Mouse (Mus musculus): ENCODE data around the gene Mylk2. TPM values are rescaled to one million over a fixed set of nuclear protein-coding genes. Genes with fewer than 3 reads are reported as not detected.

Mylk2 gene
- total and polyA plus RNA-seq, 3 experiments = 0.47 to 2.4 (median 1.3) TPM

- no peak overlapping the region for H3K27ac ChIP-seq (ENCODE audit: insufficient read depth, low read depth)
- H3K36me3 ChIP-seq (replicated peaks in 1 of 2; ENCODE audit: control insufficient read depth in 1 of 2, insufficient read depth in 1 of 2, low read length in 1 of 2) = no peaks in the 10 kb centered on the region
- peaks cover 7% of the 10 kb centered on the region for H3K9me3 ChIP-seq (replicated peaks; ENCODE audit: low read length)
- dilution Hi-C loops (cut with MboI; ENCODE audit: extremely low pct_ligation_motif_present, extremely low pct_unique_long_range_greater_than_20kb, low sequenced_read_pairs) (no loop called here), in situ Hi-C loops (cut with MboI; ENCODE audit: low pct_ligation_motif_present, low pct_unique_long_range_greater_than_20kb, low sequenced_read_pairs) (loop anchor here (25.0 kb wide), 1 partner anchor 677 kb away; no protein-coding TSS in a partner anchor)
- TF ChIP-seq MXI1 (IDR thresholded peaks at IDR 0.05; ENCODE audit: low read depth, low read length) (no peak), MYC (IDR thresholded peaks at IDR 0.05; ENCODE audit: low read depth, low read length) (no peak), CTCF (conservative IDR thresholded peaks at IDR 0.05 in 1 of 2, IDR thresholded peaks at IDR 0.05 in 1 of 2; ENCODE audit: low read depth in 2 of 2, low read length in 2 of 2) (no peak), GABPA (IDR thresholded peaks at IDR 0.05; ENCODE audit: insufficient replicate concordance, low read depth, low read length) (no peak), ETS1 (conservative IDR thresholded peaks at IDR 0.05; ENCODE audit: low read depth, low read length) (no peak), E2F4 (IDR thresholded peaks at IDR 0.05; ENCODE audit: insufficient replicate concordance, low read depth, low read length) (no peak), ZC3H11A (IDR thresholded peaks at IDR 0.05; ENCODE audit: low read depth, low read length) (no peak), KAT2A (IDR thresholded peaks at IDR 0.05; ENCODE audit: insufficient replicate concordance, low read length) (no peak), POLR2A (IDR thresholded peaks at IDR 0.05; ENCODE audit: low read depth, low read length) (no peak), MAX (IDR thresholded peaks at IDR 0.05; ENCODE audit: low read length) (no peak), USF1 (IDR thresholded peaks at IDR 0.05; ENCODE audit: low read depth, low read length) (no peak), MAZ (IDR thresholded peaks at IDR 0.05; ENCODE audit: low read depth, low read length) (no peak), RAD21 (IDR thresholded peaks at IDR 0.05; ENCODE audit: low read depth, low read length) (no peak), MAFK (IDR thresholded peaks at IDR 0.05; ENCODE audit: insufficient replicate concordance, low read length) (no peak)
- DNase-seq (ENCODE audit: extremely low read depth) = no peak
- H3K9ac ChIP-seq (ENCODE audit: insufficient read depth, low read depth) = no peak overlapping the region
- no peak overlapping the region for H3K4me2 ChIP-seq (ENCODE audit: insufficient read depth, low read depth, poor library complexity, severe bottlenecking)
- H3K79me2 ChIP-seq (replicated peaks; ENCODE audit: control insufficient read depth, extremely low read depth, insufficient read depth, poor library complexity, severe bottlenecking) = no peaks in the 10 kb centered on the region
- H3K4me1 ChIP-seq (ENCODE audit: control insufficient read depth in 1 of 2, insufficient read depth in 2 of 2) = peaks cover 16 to 53% of the 10 kb centered on the region in 2 experiments
- H3K4me3 ChIP-seq (replicated peaks in 1 of 3; ENCODE audit: low read depth in 2 of 3, low read length in 2 of 3, poor library complexity in 1 of 3) = no peak overlapping the region
- peaks cover 43% of the 10 kb centered on the region for H3K27me3 ChIP-seq (replicated peaks)
These were observed 1.3 kb upstream of the Mylk2 start for GRCm38 (mm10) chr2:152909848-152910247.

- no peak for DNase-seq (ENCODE audit: extremely low read depth)
- Histone ChIP-seq H3K9me3 (replicated peaks; ENCODE audit: low read length) (peaks cover 7% of the 10 kb centered on the region), H3K9ac (ENCODE audit: insufficient read depth, low read depth) (no peak overlapping the region), H3K4me2 (ENCODE audit: insufficient read depth, low read depth, poor library complexity, severe bottlenecking) (no peak overlapping the region), H3K79me2 (replicated peaks; ENCODE audit: control insufficient read depth, extremely low read depth, insufficient read depth, poor library complexity, severe bottlenecking) (no peaks in the 10 kb centered on the region), H3K36me3 (replicated peaks in 1 of 2; ENCODE audit: control insufficient read depth in 1 of 2, insufficient read depth in 1 of 2, low read length in 1 of 2) (no peaks in the 10 kb centered on the region), H3K27ac (ENCODE audit: insufficient read depth, low read depth) (no peak overlapping the region), H3K27me3 (replicated peaks) (peaks cover 43% of the 10 kb centered on the region), H3K4me1 (ENCODE audit: control insufficient read depth in 1 of 2, insufficient read depth in 2 of 2) (peaks cover 15 to 53% of the 10 kb centered on the region in 2 experiments), H3K4me3 (replicated peaks in 1 of 3; ENCODE audit: low read depth in 2 of 3, low read length in 2 of 3, poor library complexity in 1 of 3) (no peak overlapping the region)
- in situ Hi-C loops (cut with MboI; ENCODE audit: low pct_ligation_motif_present, low pct_unique_long_range_greater_than_20kb, low sequenced_read_pairs) = loop anchor here (25.0 kb wide), 1 partner anchor 676 kb away; no protein-coding TSS in a partner anchor
- TF ChIP-seq NRF1 (IDR thresholded peaks at IDR 0.05; ENCODE audit: low read depth, low read length) = no peak
- TF ChIP-seq POLR2AphosphoS2 (IDR thresholded peaks at IDR 0.05; ENCODE audit: low read depth, low read length) = no peak
- TF ChIP-seq ZMIZ1 (IDR thresholded peaks at IDR 0.05; ENCODE audit: low read depth, low read length) = no peak
- TF ChIP-seq MAFK (IDR thresholded peaks at IDR 0.05; ENCODE audit: insufficient replicate concordance, low read length) = no peak
- TF ChIP-seq HCFC1 (IDR thresholded peaks at IDR 0.05; ENCODE audit: low read depth, low read length) = no peak
- TF ChIP-seq GABPA (IDR thresholded peaks at IDR 0.05; ENCODE audit: insufficient replicate concordance, low read depth, low read length) = no peak
- TF ChIP-seq TBP (conservative IDR thresholded peaks at IDR 0.05; ENCODE audit: low read depth, low read length) = no peak
- dilution Hi-C loops (cut with MboI; ENCODE audit: extremely low pct_ligation_motif_present, extremely low pct_unique_long_range_greater_than_20kb, low sequenced_read_pairs) = no loop called here
These were observed 280 bp downstream of the Mylk2 start for GRCm38 (mm10) chr2:152911432-152911831.
